Mouse (Mus musculus): ENCODE measurements around the gene Siah1a.

DNA sequence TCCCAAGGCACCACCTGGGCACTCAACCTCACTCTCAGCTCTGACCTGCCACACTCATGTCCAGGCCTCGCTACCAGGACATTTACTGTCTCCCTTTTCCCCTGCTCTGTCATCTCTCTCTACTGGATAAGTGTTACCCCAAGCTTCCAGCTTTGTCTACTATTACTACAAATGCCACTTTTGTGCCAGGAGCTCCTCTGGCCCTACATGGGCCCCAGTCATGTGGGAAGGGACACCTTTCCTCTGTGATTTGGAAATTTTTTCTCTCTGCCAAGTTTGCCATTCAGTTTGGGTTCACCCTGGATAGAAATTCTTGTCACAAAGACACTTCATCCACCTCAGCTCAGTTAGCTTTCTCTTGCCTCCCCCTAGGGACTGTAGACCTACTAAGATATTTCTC, 14.9 kb downstream of the Siah1a start:
- TF ChIP-seq CTCF (IDR thresholded peaks at IDR 0.05; ENCODE audit: control insufficient read depth, insufficient read depth, insufficient replicate concordance, low read depth, low read length), result no peak
- no peak for TF ChIP-seq POLR2A (IDR thresholded peaks at IDR 0.05; ENCODE audit: control insufficient read depth, low read depth, low read length)

All from testis, adult 2 months (tissue).